Mouse (Mus musculus) cerebellum, postnatal 36 days (tissue): ENCODE results near the gene Slc35f6.
"Not testable (repeated sequence)": the region's sequence is repeated elsewhere in the genome, so short reads cannot be mapped to it uniquely, and the experiment has no call there.

Source experiments
- DNase-seq, 2 experiments: peaks; one replicate each; pipeline ENCODE4 v3.0.0; 2021 to 2022; ENCODE audit warnings: mixed read lengths in 2 of 2

The Slc35f6 gene

DNA sequence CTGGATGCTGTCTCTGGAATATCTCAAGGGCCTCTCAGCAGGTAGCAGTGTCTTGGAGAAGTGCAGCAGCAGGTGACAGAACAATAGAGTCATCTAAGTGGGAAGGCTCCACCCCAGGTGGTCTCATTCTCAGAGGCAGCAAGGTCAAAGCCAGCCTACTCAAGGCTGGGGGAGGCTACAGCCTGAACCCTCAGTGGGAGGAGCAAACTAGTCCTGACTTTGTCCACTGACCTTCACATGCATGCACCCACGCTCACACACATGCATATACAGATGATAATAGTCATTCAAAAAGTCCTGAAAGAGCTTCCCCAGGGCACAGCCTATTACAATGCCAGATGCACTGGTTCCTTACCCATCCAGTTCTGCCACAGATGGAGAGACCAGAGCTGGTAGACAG lies 12.5 kb downstream of the Slc35f6 start:
- DNase-seq = no peak

DNA sequence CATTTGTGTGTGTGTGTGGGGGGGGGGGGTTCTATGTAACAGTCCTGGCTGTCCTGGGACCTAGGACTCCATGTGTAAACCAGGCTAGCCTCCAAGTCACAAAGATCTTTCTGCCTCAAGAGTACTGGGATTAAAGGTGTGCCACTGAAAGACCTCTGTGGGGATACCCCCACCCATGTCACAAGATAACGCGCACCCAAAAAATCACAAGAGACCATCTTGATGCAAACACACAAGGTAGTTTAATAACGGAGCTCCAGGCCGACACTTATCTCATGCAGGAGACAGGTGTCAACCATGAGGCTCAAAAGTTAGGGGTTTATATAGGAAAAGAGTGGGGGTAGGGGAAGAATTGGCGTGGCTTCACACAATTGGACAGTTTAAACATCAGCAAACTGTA lies 13.1 kb downstream of the Slc35f6 start:
- DNase-seq = no peak

DNA sequence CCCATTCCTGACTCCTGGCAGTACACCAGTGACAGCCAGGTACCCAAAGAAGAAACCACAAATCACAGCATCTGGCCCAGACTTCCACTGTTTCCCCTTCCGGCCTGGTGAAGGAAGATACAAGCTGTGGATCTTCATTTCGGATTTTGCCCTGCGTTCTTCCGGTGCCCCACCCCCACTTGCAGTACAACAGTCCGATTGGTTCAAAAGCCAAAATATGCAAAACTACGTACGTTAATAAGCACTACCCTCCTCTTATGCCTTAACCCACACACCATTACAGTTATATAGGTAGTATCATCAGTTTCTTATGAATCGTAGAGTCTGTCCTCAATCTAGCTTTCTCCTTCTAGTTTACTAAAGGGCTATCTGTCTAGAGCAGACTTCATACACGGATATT lies 17.6 kb downstream of the Slc35f6 start:
- DNase-seq = no peak

DNA sequence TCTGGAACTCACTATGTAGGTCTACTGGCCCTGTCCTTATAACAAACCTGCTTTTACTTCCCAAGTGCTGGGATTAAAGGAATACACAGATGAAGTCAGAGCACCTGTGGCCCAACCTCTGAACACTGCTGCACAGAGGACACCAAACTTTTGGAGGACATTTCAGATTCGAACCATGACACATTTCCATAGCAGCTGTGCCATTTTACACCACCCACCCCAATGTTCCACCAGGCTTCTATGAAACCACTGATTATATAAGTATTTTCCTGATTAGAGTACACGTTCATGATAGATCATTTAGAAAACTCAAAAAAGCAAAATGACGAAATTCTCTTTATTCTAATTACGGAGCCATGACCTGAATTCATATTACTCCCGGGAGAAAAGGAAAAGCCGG lies 18.2 kb downstream of the Slc35f6 start:
- DNase-seq = no peak

DNA sequence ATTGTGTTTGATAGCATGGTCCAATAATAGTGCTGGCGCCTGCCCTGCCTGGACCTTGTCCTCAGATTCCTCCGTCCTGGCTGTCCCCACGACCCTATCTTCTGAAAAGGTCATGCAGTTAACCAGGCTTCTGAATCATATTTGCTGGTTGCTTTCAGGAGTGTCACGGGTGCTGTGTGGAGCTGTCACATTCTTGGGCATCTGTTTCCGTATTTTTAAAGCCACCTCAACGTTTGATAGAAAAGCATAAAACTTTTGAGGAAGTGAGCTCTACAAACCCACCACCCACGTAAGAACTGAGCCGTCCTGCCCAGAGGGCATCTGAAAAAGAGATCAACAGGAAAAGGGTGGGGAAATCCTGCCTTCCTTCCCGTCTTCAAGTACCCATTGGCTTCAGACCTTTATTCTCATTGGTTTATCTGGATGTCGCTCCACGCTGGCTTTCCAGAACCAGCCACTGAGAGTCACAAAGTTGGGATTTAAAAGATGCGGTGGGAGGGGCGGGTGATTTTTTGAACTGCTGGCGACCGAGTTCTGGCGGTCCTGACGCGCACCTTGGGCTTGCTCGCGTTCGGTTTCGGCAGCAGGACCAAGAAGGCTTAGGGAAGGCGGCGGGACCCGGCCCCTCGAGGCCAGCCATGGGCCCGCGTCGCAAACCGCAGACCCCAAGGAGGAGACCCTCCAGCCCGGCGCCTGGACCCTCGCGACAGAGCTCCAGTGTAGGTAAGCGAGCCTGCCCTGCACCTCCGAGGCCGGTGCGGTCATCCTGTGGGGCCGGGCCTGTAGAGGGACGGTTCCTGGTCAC lies 18.9 kb downstream of the Slc35f6 start, which contains the start of gene Cenpa:
Gene Cenpa (plus strand): TSS at position 387 of the 805 bp plus-strand sequence.
- peak; percentile 79 to 88 for DNase-seq

DNA sequence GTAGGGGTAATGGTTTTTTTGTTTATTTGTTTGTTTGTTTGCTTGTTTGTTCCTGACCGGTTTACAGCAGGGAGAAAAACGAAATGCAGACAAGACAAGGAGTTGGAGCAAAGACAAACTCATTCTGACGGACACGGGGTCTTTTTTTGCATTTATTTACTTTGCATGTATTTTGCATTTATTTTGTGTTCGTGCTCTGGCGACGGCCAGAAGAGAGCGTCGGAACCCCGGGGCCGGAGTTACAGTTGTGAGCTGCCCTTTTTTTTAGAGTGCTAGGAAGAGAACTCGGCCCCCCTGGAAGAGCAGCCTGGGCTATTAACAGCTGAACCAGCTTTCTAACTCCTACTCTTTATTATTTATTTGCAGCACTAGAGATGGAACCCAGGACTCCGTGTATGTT lies 19.5 kb downstream of the Slc35f6 start:
- DNase-seq = no peak

DNA sequence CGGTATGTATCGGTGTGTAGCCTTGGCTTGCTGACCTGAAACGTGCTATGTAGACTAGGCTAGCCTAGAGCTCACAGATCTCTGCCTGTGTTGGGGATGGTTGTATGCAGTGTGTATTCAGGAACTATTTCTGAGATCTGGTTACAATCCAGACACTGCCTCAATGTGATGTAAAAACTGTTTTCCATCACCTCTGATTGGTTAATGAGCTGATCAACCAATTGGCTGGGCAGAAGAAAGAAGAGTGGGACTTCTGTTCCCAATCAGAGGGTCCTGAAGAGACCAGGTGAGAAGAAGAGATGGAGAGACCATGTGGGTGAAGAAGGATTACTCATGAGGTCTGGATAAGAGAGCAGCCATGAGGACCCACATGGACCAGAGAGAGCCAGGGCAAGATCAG lies 20.0 kb downstream of the Slc35f6 start:
- DNase-seq = no peak

DNA sequence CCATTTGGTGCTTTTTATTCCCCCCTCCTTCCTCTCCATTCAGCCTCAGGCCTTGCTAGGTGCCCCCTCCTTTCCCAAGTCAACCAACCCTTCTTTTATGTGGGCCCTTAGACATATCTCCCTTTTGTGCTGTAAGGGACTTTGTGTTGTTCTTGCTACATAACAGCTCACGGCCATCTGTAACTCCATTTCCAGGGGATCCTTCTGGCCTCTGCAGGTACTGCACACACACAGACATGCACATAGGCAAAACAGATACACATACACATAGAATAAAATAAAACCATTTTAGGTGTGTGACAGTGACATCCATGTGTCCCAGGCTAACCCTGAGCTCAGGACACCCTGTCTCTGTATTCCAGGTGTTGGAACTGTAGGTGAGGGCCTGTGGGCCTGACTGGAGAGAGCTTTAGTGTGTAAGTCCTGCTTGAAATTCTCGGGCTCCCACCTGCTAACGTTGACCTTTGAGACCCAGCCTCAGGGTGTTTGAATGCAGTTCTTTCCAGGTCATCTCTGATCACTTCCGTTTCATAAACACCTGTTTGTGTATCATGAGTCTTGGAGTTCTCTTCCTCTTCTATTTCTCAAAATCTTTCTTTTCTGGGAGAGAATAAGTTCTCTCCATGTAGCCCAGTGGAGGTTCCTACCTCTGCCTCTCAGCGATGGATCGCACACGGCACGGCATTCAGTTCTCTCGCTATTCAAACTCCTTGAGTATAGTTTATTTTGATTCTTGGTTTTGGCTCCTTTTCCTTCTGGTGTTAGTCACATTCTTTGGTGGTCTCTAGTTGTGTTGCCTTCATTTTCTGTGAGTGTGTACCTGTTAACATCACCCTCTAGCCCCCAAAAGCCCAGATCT lies 21.1 kb downstream of the Slc35f6 start:
- no peak for DNase-seq

DNA sequence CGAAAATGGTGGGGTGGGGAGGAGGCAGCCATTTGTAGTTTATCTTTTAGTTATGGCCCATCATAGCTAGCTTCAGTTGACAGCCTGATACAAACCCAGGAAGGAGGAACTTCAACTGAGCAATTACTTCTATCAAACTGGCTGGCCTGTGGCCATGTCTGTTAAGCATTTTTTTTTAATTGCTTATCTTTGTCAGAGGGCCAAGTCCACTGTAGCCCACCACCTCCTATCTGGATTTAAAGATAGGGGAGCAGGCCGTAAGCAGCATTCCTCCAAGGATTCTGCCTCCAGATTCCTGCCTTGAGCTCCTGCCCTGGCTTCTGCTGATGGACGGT lies 21.7 kb downstream of the Slc35f6 start:
- DNase-seq = no peak

DNA sequence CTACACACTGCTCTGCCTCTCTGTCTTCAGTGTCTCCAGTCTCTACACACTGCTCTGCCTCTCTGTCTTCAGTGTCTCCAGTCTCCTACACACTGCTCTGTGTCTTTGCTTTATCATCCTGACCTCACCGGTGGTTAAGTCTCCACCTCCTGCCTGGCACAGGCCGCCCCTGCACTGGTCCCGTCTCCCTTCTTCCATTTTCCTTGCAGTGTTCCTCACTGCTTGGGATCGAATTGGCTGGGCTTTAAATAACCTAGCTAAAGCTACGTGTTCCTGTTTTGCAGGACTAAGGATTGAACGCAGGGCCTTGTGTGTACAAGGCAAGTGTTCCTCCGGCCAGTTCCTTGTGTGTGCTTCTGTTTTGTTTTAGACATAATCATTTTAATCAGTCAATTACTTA lies 22.4 kb downstream of the Slc35f6 start:
- no peak for DNase-seq

DNA sequence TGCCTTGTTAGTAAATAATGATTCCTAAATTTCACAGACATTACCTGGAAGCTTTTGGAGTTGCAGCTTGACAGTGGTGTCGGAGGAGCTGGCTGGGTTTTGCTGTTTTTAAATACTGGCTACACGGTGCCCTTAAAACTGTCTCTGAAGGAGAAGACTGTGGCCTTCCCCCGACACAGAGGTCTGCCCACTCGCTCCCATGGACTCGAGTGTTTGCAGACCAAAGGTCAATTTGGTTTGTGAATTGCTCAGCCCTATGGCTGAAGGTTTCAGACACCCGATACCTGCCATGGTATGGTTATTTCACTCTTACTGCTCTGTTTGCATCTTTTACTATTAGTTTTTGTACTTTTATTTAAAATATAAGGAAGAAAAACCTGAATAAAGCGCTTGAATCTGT lies 26.3 kb downstream of the Slc35f6 start:
- DNase-seq = no peak

DNA sequence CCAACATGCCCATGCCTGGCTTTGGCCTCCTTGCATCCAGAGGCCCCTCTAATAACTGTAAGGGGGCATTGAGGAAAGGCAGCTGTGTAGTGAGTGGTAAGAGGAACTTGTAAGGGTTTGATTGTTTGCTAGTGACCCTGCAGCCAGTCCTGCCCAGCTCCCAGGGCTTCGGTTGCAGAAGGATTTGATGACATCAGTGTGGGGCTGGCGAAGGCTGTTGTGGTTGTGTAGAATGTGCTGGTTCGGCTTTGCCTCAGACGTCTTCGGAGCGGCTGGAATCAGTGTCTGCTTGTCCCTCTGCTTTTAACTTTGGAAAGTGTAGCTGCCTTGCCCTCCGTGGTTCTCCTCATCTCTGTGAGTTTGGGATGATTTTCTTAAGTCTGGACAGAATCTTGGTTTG lies 29.1 kb downstream of the Slc35f6 start:
- DNase-seq = no peak

DNA sequence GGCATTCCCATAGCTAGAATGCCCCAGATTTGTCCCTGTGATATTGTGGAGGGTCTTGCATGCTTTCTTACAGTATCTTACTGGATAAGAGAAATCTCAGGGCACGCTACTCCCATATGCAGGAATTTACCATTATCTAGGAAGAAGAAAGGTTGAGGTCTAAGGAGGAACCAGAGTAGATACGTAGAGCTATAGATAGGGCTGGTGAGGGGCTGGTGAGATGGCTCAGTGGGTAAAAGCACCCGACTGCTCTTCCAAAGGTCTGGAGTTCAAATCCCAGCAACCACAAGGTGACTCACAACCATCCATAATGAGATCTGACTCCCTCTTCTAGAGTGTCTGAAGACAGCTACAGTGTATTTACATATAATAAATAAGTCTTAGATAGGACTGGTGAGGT lies 30.3 kb downstream of the Slc35f6 start:
- not testable (repeated sequence) for DNase-seq

DNA sequence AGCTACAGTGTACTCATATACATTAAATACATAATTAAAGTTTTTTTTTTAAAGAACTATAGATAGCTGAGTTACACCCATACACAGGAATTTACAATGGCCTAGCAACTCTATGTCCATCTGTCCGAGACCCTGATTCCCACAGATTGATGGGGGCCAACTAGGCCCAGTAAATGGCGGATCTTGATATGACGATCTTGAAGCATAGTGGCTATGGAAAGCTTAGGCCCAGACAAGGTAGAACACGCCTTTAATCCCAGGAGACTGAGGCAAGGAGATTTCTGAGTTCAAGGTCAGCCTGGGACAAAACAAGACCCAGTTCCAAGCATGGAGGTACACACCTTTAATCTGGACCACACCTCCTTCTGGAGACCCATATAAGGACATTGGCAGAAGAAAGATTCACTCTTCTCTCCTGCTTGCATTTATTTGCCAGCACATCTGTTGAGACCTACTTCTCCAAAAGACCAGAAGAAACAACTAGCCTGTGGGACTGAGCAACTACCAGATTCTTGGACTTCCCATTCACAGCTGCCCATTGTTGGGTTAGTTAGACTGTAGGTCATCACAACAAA lies 31.1 kb downstream of the Slc35f6 start:
- no peak for DNase-seq

DNA sequence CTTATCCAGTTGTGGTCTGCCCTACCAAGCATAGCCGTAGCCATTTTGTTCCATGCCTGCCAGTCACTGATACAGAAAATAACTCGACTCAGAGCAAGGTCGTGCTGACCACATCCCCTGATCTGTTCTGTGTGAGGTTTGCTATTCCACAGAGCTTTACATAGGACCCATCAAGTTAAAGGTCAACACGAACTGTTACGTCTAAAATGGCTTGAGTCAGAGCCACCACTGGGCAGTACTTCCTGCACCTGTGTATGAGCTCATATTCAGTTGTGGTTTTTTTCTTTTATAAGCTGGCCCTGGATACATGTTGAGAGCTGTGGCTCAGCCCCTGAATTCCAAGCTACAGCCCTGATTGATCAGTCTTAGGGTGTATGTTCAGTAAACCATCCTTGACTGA lies 31.9 kb downstream of the Slc35f6 start:
- no peak for DNase-seq

DNA sequence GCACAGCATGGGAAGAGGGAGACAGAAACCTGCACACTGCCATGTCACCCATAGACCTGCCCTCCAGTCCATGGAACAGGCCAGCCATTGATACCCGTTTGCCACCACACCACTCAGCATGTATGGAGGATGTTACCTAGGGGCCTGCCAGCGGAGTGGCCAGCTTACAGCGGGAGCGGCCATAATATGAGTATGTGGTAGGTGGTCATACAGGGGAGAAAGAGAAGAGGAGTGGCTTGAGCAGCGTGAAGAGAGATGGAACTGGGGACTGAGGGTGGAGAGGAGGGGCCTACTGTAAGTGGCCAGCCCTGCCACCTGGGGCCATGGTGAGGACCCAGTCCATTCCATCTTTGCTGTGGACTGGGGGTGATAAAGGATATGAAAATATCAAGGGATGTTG lies 34.2 kb downstream of the Slc35f6 start:
- no peak for DNase-seq

DNA sequence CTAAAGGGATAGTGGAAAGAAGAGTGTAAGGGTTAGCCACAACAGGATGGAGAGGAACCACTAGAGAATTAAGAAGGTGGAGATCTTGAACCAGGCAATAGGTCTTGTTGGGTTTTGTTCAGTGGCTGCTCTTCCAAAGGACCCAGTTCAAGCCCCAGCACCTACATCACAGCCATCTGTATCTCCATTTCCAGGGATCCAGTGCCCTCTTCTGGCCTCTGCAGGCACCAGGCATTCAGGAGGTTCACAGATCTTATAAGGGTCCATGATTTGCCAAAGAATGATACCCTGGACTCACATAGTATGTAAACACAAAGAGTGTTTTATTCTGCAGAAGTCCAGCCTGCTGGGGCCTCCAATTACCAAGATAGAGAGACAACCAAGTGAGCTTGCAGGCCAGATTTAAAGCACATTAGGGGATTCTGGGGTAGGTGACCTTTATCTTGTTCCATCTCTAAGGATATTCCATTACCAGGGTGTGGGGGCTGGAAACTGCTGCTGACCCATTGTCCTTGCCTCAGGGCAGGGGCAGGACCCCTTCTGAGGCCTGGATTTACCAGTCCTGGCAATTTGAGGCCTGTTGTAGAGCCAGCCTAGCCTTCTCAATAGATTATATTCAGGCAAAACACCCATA lies 35.4 kb downstream of the Slc35f6 start:
- no peak for DNase-seq

DNA sequence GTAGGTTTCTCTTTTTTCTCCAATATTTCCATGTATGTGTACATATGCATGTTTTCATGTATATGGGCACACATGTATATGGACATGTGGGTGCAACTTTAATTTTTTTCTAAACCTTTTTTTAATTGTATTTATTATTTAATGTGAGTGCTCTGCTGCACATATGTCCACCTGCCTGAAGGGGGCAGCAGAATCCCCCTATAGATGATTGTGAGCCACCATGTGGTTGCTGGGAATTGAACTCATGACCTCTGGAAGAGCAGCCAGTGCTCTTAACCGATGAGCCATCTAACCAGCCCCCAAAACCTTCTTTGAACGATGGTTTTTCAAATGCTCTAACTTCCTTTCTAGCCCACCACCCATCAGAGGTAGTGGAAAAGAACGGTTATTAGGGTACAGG lies 36.3 kb downstream of the Slc35f6 start:
- DNase-seq = no peak

DNA sequence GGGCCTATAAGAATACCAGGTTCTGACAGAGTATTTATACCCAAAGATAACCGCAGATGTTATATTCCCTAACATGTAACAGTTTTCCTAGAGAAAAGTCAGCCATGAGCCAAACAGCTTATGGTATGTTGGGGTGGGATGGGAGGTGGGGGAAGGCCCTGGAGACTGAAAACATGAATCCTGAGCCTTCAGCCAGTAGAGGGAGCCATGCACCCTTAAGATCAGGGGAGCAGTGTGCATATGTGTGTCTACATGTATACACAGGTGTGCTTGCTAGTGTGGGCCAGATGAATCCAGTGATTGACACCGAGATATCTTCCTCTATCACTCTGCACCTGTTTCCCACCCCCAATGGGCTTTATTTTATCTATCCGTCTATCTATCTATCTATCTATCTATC lies 39.0 kb downstream of the Slc35f6 start:
- no peak for DNase-seq

DNA sequence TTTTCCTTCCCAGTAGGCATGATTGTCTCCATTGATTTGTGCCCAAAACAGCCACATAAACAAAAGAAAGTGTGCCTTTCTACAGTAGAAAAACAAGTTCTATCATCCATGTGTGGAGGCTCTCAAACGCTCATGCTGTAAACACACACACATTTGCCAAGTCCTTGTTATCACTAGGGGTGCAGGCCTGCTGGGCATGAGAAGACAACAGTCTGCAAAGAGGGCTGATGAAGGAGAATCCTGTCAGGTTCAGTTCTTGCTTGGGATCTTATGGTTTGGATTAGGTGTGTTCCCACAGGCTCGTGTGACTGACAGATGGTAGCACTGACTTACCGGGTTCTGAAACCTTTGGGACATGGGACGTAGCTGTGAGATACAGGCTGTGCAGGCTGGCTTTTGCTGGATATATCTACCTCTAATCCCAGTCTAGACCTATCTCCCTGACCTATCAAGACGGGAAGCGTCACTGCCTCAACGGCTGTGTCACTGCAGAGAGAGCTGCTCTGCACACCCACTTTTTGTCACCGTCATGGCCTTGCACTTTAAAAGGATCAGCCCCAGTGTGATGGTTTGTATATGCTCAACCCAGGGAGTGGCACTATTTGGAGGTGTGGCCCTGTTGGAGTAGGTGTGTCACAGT lies 52.7 kb downstream of the Slc35f6 start:
- no peak for DNase-seq

DNA sequence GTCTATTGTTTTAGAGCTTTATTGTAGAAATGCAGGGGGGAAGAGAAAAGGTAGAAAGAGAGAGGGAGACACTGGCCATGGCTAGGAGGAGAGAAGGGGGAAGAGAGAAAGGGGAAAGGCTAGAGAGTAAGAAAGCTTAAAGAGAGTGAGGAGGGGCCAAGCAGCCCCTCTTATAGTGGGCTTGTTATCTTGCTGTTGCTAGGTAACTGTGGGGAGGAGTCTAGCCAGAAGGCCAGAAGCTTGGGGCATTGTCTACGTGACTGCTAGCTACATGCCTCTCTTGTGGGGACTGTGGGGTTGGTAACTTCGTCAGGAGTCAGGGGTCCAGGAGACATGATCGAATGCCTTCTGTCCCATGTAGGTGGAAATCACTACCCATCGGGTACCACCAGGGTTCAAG lies 53.6 kb downstream of the Slc35f6 start:
- DNase-seq = not testable (repeated sequence)

DNA sequence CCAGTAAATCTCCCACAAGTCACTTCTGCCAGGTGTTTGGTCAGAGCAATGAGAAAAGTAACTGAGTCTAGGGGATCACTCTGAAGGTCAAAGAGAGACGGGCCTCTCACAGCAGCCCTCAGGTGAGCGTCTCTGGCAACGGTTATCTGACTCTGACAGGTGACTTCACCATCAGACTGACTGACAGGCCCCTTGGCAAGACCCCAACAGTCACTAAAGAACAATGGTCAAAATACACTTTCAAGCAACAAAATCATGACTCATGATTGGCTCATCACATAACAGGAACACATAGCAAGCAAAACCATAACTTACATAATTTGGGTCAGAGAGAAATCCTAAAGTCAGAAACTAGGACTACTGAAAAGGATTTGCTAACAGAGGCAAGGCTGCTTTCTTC lies 54.1 kb downstream of the Slc35f6 start:
- DNase-seq = no peak
